Mouse (Mus musculus): Measurements from ENCODE around the gene 6430548M08Rik.

The 6430548M08Rik gene

DNA sequence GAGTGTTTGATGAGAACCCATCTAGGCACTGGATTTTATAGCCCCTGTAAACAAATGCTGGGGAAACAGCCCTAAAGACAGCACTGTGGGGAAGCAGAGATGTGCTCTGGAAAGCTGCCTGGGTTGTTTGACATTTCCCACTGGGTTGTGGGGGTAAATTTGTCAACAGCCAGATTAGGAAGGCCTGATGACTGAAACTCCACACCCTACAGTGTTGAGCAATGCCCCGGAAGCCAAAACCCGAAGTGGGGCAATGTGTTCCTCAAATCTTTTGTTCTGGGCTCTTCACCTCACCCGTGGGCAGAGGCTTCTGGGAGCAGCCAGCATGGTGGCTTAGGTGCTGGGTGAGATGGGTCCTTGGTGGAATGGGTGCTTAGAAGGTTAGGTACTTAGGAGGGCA, 4.8 kb upstream of the 6430548M08Rik start:
- DNase-seq (ENCODE audit: low spot score) = no peak

DNA sequence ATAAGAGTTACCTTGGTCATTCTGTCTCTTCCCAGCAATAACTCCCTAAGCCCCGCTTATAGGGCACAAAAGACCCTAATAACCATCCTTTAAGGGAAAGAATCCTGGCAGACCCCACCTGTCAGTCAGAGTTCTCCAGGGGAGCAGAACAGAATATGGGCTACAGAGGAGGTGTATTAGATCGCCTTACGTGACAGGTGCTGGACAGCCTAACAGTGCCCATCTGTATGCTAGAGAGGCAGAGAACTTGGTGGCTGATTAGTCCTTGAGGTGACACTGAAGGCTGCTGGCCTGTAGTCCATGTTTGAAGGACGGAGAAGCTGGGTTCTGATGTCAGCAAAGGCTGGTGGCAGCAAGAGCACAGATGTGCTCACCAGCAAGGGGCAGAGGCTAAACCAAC, 3.0 kb upstream of the 6430548M08Rik start:
- DNase-seq (ENCODE audit: low spot score) = no peak

DNA sequence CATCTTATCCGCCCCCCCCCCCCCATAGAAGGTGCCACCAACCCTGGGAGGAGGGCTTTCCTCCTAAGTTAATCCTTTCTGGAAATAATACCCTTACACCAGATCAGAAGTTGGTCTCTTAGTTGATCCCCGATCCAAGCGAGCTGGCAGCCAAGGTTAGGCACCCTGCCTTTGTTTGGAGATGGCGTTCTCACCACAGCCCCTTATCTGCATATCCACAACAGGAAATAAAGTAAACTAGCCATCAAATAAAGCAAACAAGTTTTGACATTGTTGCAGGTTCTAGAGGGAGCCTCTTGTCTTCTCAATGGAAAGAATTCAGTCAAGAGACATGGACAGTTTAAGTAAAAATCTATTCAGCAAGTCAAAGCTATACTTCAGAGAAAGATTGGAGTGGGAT, 2.6 kb upstream of the 6430548M08Rik start:
- no peak for DNase-seq (ENCODE audit: low spot score)

DNA sequence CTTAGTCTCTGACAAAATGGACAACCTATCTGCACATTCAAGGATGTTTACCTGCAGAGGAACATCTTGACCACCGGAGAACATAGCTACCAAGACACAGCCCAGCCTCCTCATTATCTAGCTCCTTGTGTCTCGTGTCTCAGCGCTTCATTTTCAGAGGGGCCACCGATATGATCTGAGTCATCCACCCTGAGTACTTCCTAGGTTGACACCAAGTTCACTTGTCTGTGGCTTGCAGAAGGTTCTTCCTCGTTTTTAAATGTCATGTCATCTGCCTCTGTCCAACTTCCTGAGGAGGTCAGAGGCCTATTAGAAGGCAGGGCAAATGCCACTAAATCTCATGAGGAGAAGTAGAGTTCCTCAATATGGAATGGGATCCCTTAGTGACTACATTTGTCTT, 1.4 kb upstream of the 6430548M08Rik start:
- no peak for DNase-seq (ENCODE audit: low spot score)

DNA sequence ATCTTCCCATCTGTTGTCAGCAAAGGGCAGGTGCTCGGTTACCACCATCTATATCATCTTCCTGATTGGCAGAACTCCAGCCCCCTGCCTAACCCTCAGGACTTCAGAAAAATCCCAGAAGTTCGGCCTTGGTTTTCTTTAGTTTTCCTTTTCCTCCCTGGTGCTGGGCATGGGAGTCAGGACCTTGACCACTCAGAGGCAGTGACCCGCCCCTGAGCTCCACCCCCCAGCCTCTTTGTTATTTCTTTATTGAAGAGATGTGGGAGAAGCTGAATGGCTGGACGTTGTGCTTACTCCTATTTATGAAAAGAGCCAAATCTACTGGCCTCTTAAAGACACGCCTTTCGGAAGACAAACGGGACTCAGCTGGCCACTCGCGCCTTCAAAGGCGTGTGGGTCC, 646 bp upstream of the 6430548M08Rik start:
- DNase-seq (ENCODE audit: low spot score) = no peak

DNA sequence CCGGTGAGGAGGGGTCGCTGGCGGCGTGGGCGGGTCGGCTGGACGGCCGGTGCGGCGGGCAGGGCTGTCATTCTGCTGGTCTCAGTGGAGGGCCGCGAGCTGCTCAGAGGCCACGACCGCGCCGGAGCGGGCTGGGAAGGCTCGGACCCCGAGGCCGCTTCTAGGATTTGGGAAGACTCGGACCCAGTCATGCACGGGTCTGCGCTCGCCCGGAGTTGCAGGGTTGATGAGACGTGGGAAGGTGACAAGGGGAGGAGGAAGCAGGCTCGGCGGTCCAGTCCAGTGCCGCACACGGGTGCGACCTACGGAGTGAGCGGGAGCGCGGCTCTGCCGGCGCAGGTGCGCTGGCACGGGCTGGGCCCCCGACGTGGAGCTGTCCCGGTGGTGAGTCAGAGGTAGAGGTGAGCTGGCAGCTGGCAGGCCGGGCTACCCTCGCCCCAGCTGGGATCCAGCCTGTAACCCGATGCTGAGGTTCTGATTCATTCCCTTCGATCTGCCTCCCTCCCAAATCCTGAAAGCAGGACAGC, 426 bp downstream of the 6430548M08Rik start:
- DNase-seq (ENCODE audit: low spot score) = peak; percentile 33

DNA sequence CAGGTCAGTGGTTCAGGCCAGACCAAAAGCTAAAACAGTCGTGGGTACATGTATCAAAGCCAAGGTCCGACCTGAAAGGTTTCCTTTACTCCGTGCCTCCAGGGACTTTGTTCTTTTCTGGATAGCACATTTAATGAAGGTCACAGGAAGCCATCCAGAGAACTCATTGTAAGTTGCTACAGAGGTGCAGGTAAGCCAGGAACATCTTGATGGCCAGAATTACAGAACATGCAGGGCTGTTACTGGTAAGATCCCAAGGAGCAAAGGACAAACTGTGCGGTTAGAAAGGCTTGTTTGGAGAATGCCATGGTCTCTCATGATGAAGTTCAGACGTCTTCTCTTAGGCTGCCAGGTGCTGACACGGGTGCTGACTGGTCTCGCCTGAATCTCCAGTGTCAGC, 2.6 kb downstream of the 6430548M08Rik start:
- no peak for DNase-seq (ENCODE audit: low spot score)

DNA sequence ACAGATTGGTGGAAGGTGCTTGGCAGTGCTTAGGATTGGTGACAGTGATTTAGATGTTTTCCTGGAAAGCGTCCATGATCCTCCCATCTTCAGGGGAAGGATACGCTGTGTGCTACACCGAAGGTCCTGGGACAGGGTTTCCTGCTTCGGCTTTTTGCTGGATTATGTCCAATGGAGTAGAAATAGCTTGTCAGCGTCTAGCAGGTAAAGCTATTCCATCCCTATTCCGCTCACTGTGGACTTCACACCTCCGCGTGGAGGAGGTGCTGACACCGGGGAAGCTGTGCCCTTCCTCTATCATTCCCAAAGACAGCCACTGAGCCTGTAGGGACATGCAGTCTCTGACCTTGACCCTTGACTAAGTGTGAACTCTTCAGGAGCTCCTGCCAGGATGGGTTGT, 4.2 kb downstream of the 6430548M08Rik start:
- no peak for DNase-seq (ENCODE audit: low spot score)

DNA sequence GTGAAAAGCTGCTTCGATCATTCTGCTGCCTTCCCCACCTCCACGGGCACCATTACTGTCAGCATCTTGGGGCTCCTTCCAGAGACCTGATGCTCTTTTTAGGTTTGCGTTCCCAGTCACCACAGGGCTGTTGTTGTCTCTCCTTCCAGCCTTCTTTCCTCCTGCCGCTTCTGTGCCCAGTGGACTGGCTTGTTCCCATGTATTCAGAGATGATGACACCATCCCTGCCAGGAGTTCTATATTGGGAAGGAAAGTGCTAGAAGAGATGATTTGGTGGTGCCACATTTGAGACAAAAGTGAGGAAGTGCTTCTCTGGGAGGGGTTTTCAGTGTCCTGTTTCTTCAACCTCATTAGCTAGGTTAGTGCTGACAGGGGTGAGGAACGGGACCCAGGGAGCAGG, 4.9 kb downstream of the 6430548M08Rik start:
- DNase-seq (ENCODE audit: low spot score) = no peak

DNA sequence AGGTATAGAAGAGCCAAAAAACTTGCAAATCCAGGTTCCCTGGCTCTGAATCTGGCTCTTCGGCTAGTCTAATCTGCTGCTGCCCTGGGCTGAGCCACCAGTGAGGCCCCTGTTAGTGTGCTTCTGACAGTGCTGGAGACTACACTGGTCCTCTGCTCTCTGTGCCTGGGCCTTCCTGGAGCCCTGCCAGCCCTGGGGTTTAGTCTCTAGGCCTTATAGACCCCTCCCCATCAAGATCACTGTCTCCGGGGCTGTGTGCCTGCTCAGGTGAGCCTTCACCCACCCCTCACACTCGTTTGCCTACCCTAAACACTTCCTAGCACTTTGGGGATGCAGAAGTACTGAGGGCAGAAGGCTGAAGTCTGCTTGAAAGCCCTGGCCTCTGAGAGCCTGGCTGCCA, 5.5 kb downstream of the 6430548M08Rik start:
- no peak for DNase-seq (ENCODE audit: low spot score)

DNA sequence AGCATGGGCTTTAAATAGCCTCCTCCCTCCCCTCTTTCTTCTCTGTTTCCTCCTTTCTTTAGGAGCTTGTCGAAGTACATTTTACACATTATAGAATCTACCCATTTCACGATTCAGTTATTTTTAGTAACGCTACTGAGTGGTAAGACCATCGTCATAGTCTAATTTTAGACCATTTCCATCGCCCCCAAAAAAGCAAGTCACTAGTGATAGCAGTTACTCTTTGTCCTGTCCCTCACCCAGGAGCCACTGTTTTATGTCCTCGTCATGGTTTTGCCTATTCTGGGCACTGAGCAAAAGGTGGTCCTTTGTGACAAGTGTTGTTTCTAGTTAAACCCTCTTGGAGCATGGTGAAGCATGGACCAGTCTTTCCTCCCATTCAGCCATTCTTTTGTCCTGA, 6.0 kb downstream of the 6430548M08Rik start:
- no peak for DNase-seq (ENCODE audit: low spot score)

DNA sequence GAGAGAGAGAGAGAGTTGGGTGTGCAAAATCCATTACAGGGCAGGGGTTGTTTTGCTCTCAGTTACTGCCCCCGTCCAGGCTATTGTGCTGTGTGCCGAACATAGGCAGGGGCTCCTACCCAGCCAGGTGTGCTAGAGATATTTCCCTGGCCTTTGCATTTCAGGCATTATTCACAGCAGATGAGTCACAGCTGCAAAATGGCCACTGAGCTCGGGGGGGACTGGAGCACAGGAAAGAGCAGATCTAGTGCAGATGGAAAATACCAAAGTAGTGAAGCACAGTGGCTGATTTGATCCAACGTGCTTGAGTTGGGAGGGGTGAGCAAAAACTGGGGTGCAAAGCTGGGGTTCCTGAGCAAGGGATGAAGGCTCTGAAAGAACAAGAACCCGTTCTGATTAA, 7.0 kb downstream of the 6430548M08Rik start:
- no peak for DNase-seq (ENCODE audit: low spot score)

DNA sequence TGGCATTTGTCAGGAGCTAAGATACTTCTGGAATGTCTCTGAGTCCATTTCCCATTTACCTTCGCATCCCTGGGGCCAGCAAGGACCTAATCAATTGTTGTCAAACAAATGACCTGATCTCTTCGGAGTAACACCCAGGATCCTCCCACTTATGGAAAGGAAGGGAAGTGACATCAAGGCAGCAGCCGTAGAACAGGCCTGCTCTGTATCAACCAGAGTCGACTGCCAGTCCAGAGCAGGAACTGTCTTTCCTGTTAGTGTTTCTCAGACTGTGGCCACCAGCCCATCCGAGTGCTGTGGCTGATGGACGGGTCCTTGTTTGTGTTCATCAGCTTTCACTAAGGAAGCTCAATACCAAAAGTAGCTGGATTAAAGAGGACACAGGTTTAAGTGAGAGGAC, 10.3 kb downstream of the 6430548M08Rik start:
- no peak for DNase-seq (ENCODE audit: low spot score)

DNA sequence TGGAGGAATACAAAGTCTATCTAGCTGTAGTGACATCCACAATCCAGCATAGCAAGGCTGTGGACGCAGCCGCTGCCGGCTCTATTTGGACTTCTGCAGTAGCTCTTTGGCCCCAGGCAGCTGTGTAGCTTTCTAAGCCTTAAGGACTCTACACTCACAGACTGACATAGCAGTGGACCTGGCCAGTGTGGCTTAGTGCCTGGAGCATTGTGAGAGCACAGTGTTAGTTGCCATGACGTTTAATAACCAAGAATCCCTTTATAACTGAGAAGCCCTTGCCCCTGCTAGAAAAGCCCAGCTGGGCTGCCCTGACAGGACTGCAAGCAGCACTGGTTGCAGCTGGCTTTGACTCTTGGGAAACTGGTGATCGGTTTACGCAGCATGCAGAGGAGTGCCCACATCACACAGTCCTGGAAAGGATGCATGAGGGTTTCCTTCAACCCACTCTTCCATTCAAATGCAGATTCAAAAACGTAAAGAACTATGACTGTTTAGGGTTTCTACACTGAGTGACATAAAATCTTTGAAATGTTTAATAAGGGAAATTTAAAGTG, 11.0 kb downstream of the 6430548M08Rik start:
- peak; percentile 36 for DNase-seq (ENCODE audit: low spot score)

DNA sequence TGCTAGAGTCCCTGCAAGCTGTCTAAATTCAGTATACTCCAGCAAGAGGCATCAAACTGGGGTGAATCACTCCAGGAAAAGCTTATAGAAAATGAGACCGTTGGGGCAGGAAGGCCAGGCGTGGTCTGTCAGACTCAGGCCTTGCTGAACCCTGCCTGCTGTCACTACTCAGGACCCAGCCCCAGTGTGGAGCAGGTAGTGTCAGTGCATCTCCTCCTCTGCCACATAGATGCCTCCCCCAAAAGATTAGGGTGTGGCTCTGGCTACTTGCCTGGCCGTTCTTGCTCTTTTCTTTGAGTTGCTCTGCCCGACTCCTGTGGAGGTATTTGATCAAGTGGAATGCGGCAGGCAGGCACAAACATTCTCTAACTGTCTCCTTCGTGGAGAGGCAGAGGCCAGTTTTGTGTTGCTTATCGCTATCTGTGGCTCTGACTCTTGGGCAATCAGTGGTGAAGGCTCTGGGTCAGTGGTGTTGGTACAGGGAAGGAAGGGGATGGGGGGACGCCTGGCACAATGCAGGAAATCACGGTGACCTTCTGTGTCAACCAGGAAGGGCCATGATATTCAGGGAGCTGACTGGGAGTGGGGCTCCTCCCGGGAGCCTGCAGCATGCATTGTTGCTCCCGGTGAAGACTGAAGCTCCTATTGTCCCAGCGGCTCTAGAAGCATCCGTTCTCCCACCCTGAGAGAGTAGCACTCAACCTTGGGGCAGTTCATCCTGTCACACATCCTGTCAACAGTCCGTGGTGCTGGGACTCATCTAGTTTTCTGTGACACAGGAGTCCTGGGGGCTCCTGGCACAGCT, 12.6 kb downstream of the 6430548M08Rik start:
- peak; percentile 31 for DNase-seq (ENCODE audit: low spot score)

DNA sequence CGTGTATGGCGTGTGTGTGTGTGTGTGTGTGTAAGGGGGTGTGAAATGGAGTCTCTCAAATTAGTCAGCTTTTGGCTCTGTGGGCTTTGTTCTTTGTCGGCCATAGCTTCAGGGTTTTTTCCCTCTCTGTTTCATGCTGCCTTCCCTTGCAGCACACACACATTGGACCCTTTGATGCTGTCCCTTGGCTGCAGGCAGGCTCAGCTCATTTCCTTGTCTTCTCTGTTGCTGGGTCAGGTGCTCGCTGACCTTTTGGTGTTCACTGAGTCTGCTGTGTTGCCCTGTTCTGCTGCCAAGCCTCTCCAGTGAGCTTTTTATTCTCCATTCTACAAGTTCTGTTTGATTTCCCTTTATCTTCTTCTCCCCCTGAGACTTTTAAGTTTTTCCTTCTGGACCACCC, 15.6 kb downstream of the 6430548M08Rik start:
- DNase-seq (ENCODE audit: low spot score) = peak; percentile 51

DNA sequence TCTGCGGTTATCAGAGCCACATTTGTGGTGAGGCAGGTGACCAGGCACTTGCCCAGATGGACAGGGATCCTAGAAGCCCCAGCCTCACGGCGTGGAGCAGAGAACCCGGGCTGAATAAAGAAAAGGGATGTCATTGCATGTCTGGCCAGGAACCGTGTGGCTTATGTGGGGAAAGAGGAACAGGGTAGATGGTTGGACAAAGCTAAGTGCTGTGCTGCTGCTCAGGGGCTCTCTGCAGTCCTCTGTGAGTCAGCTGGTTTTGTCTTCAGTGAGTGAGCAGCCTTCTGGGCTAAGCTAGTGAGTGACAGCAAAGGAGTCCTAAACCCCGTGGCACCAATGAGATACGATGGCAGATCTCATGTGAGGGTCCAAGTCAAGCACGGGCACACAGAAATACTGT, 17.2 kb downstream of the 6430548M08Rik start:
- no peak for DNase-seq (ENCODE audit: low spot score)

DNA sequence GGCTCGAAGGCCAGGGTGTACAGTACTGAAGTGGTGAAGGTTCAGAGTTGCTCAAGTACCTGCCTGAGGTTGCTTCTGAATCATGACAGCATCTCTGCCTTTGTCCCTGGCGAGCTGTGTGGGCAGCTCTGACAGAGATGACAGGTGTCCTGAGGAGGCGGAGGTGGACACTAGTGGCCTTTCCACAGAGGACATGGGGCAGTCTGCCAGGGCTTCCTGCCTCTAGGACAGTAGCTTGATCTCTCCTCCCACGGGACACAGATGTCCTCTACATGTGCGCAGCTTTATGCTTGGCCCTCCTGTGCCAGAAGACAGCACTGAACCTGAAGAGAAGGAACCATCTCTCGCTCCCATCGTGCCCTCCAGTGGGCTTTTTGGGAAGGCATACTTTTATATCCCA, 19.2 kb downstream of the 6430548M08Rik start:
- DNase-seq (ENCODE audit: low spot score) = no peak

DNA sequence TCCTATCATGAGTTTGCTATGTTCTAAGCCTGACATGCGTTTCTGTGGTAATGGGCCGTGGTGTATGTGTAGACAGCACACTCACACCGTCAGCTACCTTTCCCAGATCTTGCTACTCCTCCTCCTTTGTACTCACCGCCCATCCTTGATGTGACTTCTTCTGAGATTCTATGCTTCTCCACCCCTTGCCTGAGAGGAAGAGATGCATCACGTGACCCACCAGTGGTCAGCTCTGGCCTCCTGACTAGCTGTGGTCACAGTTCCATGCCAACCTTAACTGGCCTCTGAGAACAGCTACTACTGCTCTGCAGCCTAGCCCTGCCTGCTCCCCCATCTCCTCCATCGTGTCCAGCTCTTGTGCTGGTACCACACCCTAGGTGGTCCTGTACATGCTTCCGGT, 21.7 kb downstream of the 6430548M08Rik start:
- DNase-seq (ENCODE audit: low spot score) = no peak

DNA sequence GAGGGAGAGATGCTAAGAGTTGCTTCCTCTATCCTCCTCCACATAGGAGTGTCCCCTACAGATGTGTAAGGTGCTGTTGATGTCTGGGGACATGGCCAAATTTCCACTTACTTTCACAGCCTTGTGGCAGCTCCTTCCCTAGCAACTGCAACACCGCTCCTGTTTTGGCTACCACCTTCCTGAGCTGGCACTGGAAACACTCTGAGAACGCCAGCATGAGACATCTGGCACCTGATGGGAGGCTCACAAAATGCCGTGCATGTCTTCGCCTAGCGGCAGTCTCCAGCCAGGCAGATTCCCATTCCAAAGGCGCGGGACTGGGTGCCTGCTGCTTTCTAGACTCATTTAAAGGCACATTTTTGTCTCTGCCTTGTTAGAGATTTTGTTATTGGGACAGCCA, 22.7 kb downstream of the 6430548M08Rik start:
- DNase-seq (ENCODE audit: low spot score) = no peak

DNA sequence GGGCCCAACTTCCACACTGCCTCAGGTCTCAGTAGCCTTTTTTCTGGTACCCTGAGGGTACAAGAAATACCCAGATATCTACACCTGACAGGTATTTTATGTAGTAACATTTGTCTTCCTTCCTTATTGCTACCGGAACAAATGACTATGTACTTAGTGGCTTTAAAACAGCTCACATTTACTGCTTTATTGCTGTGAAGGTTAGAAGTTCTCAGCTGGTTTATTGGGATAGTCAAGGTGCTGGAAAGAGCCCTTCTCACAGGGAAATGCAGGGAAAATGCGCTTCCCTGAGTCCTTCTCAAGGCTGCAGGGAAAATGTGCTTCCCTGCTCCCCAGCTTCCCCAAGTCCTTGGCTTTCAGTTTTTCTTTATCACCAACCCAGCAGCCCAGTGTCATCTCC, 25.0 kb downstream of the 6430548M08Rik start:
- no peak for DNase-seq (ENCODE audit: low spot score)

DNA sequence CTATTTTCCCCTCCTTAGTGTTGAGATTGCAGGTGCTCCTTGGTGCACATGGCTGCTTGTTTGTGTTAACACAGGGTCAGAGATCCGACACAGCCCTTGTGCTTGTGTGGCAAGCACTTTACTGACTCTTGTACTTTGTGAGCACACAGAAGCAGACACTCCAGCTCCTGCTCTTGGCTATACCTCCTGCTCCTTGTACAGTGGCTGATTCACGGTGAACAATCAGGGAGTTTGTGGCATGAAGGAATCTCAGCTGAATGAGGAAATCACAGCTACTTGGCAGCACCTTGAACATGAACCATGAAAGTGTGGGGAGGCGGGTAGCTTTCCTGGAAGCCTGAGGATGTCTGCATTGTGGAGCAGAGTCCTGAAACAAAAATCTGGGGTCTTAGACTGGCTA, 26.8 kb downstream of the 6430548M08Rik start:
- no peak for DNase-seq (ENCODE audit: low spot score)

DNA sequence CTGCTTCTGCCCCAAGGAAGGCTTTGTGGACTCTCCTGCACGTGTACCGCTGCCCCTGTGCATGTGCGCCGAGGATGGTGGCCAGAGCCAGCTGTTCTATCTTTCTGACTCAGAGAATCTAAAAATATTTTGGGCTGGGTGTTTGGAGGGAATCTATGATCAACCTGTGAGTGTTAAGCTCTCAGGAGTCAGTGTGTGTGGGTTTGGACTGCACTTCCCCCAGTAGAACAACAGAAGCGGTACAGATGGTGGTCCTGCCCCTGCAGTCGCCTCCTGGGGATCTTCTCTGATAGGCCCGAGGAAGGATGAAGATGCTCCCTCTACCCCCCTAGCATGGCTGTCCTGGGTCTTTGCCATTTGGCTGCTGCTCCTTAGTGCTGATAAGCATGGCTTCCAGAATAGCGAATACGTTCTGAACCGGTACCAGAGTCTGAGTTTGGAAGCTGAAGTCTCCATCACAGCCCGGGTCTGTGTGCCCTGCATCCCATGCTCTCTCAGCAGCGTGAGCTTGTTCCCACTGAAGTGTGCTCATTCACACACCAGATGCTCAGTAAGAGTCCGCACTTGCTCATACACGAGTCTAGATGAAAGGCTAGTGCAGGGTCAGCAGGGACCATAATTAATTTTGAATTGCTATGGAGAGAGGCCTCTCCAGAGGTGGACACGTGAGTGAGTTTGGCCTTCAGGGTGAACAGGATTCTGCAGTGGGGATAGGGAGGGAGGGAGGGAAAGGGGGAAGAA, 30.1 kb downstream of the 6430548M08Rik start:
- no peak for DNase-seq (ENCODE audit: low spot score)
